Mouse (Mus musculus) neural tube, embryonic 13.5 days (tissue): Measurements from ENCODE around the gene Lipc. TPM values are rescaled to one million over a fixed set of nuclear protein-coding genes. Genes with fewer than 3 reads are reported as not detected.

Experiments used
- ATAC-seq: fragments of 200-750 bp; cut with Nextera tagmentation; 2 replicates; pipeline ENCODE4 v1.8.0; 2017; ENCODE audit warnings: low read depth, mild to moderate bottlenecking, moderate TSS enrichment, moderate library complexity
- H3K27ac ChIP-seq: fragments of 300-500 bp; sonication (generic); replicated peaks from 2 replicates; pipeline ENCODE4 v1.5.1; 2015; ENCODE audit warnings: moderate library complexity, mild to moderate bottlenecking, inconsistent platforms
- H3K27me3 ChIP-seq: fragments of 300-500 bp; sonication (generic); 2 replicates; pipeline ENCODE4 v1.6.1; 2015; ENCODE audit warnings: mild to moderate bottlenecking, inconsistent platforms
- H3K36me3 ChIP-seq: fragments of 300-500 bp; sonication (generic); 2 replicates; pipeline ENCODE4 v1.6.1; 2015; ENCODE audit warnings: mild to moderate bottlenecking, inconsistent platforms
- H3K4me1 ChIP-seq: fragments of 300-500 bp; sonication (generic); replicated peaks from 2 replicates; pipeline ENCODE4 v1.6.1; 2015; ENCODE audit warnings: inconsistent platforms
- H3K4me2 ChIP-seq: fragments of 300-500 bp; sonication (generic); 2 replicates; pipeline ENCODE4 v1.6.1; 2015; ENCODE audit warnings: inconsistent platforms, mild to moderate bottlenecking, moderate library complexity
- H3K4me3 ChIP-seq: fragments of 300-500 bp; sonication (generic); 2 replicates; pipeline ENCODE4 v1.5.1; 2015; ENCODE audit warnings: mild to moderate bottlenecking, inconsistent platforms
- H3K9ac ChIP-seq: fragments of 300-500 bp; sonication (generic); 2 replicates; pipeline ENCODE4 v1.6.1; 2015; ENCODE audit warnings: moderate library complexity, mild to moderate bottlenecking, inconsistent platforms
- H3K9me3 ChIP-seq: fragments of 300-500 bp; sonication (generic); 2 replicates; pipeline ENCODE4 v1.6.1; 2016; ENCODE audit warnings: inconsistent platforms
- WGBS: fragments of 180-500 bp; shearing (Covaris S2); methylation state at CpG from one replicate; pipeline ENCODE4 v1.1.7; 2015; 5-methylcytosine and 5-hydroxymethylcytosine counted together
- microRNA-seq: library from miRNA; unstranded; fragments of <30 nt; microRNA quantifications from one replicate; pipeline ENCODE4, GENCODE M21; 2016
- polyA plus RNA-seq: library from polyadenylated mRNA; unstranded; fragments of >200 nt; fragmentation: Nextera tagmentation; extraction: Ambion mirVana; gene quantifications from 2 replicates; pipeline ENCODE4 v1.2.1, GENCODE M21; 2015

Lipc gene
- polyA plus RNA-seq, 1 experiment from 2014 or later = 0.36 TPM

- H3K36me3 ChIP-seq = no peaks in the 10 kb centered on the region
- H3K9me3 ChIP-seq = no peaks in the 10 kb centered on the region
- H3K27ac ChIP-seq = 0 out of 2 replicates have a peak overlapping the region, but pooled peaks have one; percentile 18
- H3K4me1 ChIP-seq = no peaks in the 10 kb centered on the region; the same call in 1 of the 2 replicates
- 63% methylated on average over 8 of the region's 8 CpGs for WGBS
- H3K4me3 ChIP-seq = no peak overlapping the region
- no peak for ATAC-seq
- no peak overlapping the region for H3K9ac ChIP-seq
- H3K4me2 ChIP-seq = no peak overlapping the region
- no peaks in the 10 kb centered on the region for H3K27me3 ChIP-seq
Observed at GRCm38 (mm10) chr9:70800588-70801315, 151.3 kb downstream of the Lipc start.

GRCm38 (mm10) chr9:70795439-70795757 is 156.6 kb downstream of the Lipc start:
- no peaks in the 10 kb centered on the region for H3K27me3 ChIP-seq
- no peaks in the 10 kb centered on the region for H3K36me3 ChIP-seq
- peak overlapping the region; percentile 49; the same call in 1 of the 2 replicates for H3K27ac ChIP-seq
- H3K4me3 ChIP-seq = no peak overlapping the region
- peaks cover 11% of the 10 kb centered on the region for H3K4me1 ChIP-seq
- peak; percentile 27; the same call in 1 of the 2 replicates for ATAC-seq
- no peak overlapping the region for H3K4me2 ChIP-seq
- H3K9ac ChIP-seq = no peak overlapping the region
- 66% methylated on average over 2 of the region's 2 CpGs for WGBS
- H3K9me3 ChIP-seq = no peaks in the 10 kb centered on the region

GRCm38 (mm10) chr9:70794643-70795438 is 157.2 kb downstream of the Lipc start:
- Histone ChIP-seq H3K9me3 (no peaks in the 10 kb centered on the region), H3K36me3 (no peaks in the 10 kb centered on the region), H3K4me3 (no peak overlapping the region), H3K4me1 (peaks cover 11% of the 10 kb centered on the region), H3K27me3 (no peaks in the 10 kb centered on the region), H3K4me2 (no peak overlapping the region), H3K9ac (no peak overlapping the region), H3K27ac (peak overlapping the region; percentile 49)
- WGBS = 49% methylated on average over 15 of the region's 15 CpGs
- ATAC-seq = peak; percentile 74

GRCm38 (mm10) chr9:70790621-70791020 is 161.4 kb downstream of the Lipc start:
- Histone ChIP-seq H3K4me1 (peaks cover 11% of the 10 kb centered on the region), H3K36me3 (no peaks in the 10 kb centered on the region), H3K27me3 (no peaks in the 10 kb centered on the region), H3K9ac (no peak overlapping the region), H3K4me3 (no peak overlapping the region), H3K9me3 (no peaks in the 10 kb centered on the region), H3K27ac (no peak overlapping the region), H3K4me2 (no peak overlapping the region)
- ATAC-seq = no peak
- WGBS = 87% methylated on average over 4 of the region's 4 CpGs

- no peaks in the 10 kb centered on the region for H3K27me3 ChIP-seq
- H3K9ac ChIP-seq = no peak overlapping the region
- H3K27ac ChIP-seq = no peak overlapping the region
- ATAC-seq = no peak
- H3K4me2 ChIP-seq = no peak overlapping the region
- no peaks in the 10 kb centered on the region for H3K9me3 ChIP-seq
- H3K4me3 ChIP-seq = no peak overlapping the region
- no peaks in the 10 kb centered on the region for H3K4me1 ChIP-seq
- 80% methylated on average over 7 of the region's 7 CpGs for WGBS
- H3K36me3 ChIP-seq = 0 out of 2 replicates have a peak, but pooled peaks cover 4% of the 10 kb centered on the region
Observed at GRCm38 (mm10) chr9:70788705-70789104, 163.3 kb downstream of the Lipc start.

GRCm38 (mm10) chr9:70782191-70782590 is 169.8 kb downstream of the Lipc start:
- H3K4me3 ChIP-seq = no peak overlapping the region
- ATAC-seq = no peak
- no peaks in the 10 kb centered on the region for H3K4me1 ChIP-seq
- H3K27me3 ChIP-seq = no peaks in the 10 kb centered on the region
- H3K36me3 ChIP-seq = peaks cover 24% of the 10 kb centered on the region
- no peak overlapping the region for H3K4me2 ChIP-seq
- WGBS = 79% methylated on average over 3 of the region's 3 CpGs
- H3K9ac ChIP-seq = no peak overlapping the region
- H3K27ac ChIP-seq = no peak overlapping the region
- H3K9me3 ChIP-seq = no peaks in the 10 kb centered on the region

- Histone ChIP-seq H3K4me2 (no peak overlapping the region), H3K36me3 (peaks cover 27% of the 10 kb centered on the region), H3K9ac (no peak overlapping the region), H3K27ac (no peak overlapping the region), H3K27me3 (no peaks in the 10 kb centered on the region), H3K4me1 (no peaks in the 10 kb centered on the region), H3K9me3 (no peaks in the 10 kb centered on the region), H3K4me3 (no peak overlapping the region)
- 91% methylated on average over 2 of the region's 2 CpGs for WGBS
- no peak for ATAC-seq
Observed at GRCm38 (mm10) chr9:70775517-70775916, 176.5 kb downstream of the Lipc start.

GRCm38 (mm10) chr9:70760974-70761373 is 191.1 kb downstream of the Lipc start:
- Histone ChIP-seq H3K4me1 (no peaks in the 10 kb centered on the region), H3K9me3 (no peaks in the 10 kb centered on the region), H3K27me3 (no peaks in the 10 kb centered on the region), H3K4me2 (no peak overlapping the region), H3K9ac (no peak overlapping the region), H3K4me3 (no peak overlapping the region), H3K36me3 (peaks cover 61% of the 10 kb centered on the region), H3K27ac (no peak overlapping the region)
- WGBS = 91% methylated on average over 5 of the region's 5 CpGs
- ATAC-seq = no peak

GRCm38 (mm10) chr9:70751504-70752222 is 200.4 kb downstream of the Lipc start:
- Histone ChIP-seq H3K9ac (no peak overlapping the region), H3K36me3 (peaks cover 38% of the 10 kb centered on the region), H3K4me2 (no peak overlapping the region), H3K9me3 (no peaks in the 10 kb centered on the region), H3K27ac (no peak overlapping the region), H3K4me1 (no peaks in the 10 kb centered on the region), H3K27me3 (no peaks in the 10 kb centered on the region), H3K4me3 (no peak overlapping the region)
- ATAC-seq = no peak
- WGBS = 93% methylated on average over 3 of the region's 3 CpGs

Small RNAs within 50 kb of the gene (microRNA-seq; reads per million reads assigned to microRNA genes)
- not detected for gene Gm25149

Other genes starting within 250 kb of the Lipc start
- 0.31 and 0.72 TPM in 2 replicates for gene Aqp9, start 216.5 kb upstream of the Lipc start, polyA plus RNA-seq